Mouse (Mus musculus) G1E-ER4 (cell line): ENCODE measurements at regions not wholly inside any gene's neighbourhood (a gene's known extent, or its start where the extent isn't known, plus 50 kb on each side); places are given as distances from the start of the nearest gene placed in this dataset.

Experiments used
- GATA1 ChIP-seq: IDR thresholded peaks from one replicate; pipeline ENCODE4 v1.8.0; 2012; ENCODE audit warnings: low read length, inconsistent platforms

DNA sequence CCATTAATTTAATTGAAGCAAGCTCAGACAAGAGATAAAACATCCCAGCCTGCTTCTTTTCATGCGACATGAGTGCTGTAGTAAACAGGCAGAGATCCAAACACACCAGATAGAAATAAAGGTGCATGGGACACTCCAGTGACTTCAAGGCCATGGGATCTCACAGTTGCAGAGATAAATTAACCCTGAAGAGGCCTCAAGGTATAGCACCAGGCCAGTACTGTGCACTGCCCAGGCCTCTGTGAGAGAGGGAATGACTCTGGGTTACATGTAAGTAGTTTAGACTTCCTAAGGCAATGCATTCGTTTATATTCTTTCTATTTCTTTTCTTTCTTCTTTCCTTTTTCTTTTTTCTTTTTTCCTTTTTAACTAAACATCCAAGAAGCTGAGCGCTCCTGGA lies 439.4 kb upstream of the Itga1 start:
- TF ChIP-seq GATA1, result no peak

DNA sequence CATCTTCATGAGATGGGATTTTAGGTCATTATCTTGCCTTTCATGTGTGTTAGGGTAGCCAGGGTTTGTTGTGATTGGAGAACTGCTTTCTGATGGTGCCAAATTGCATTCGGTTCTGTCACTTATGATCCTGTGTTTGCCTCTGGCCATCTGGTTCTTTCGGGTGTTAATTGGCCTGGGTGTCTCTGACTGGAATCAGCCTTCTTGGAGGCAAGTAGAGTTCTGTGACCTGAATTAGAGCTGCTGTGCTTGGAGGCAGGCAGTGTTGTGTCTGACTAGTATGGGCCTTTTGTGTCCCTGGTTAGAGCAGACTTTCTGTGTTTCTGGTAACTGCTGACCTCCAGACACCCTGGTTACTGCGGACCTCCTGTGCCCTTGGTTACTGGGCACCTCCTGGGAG lies 434.1 kb upstream of the Itga1 start:
- TF ChIP-seq GATA1, result no peak

GRCm38 (mm10) chr13:115513914-115514313 lies 412.1 kb upstream of the Itga1 start:
- TF ChIP-seq GATA1, result no peak

DNA sequence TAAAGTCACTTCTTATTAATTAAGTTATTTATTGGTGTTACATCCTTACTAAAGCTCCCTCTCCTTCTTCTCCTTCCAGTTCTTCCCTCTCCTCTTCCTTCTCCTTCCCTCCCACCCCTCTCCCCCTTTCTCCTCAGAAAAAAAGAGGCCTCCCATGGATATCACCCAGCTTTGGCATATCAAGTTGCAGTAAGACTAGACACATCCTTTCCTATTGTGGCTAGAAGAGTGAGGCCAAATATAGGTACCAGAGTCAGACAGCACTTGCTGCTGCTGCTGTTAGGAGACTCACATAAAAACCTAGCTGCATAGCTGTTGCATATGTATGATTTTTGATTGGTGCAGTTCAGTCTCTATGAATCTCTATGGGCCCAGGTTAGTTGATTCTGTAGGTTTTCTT lies 410.4 kb upstream of the Itga1 start:
- TF ChIP-seq GATA1, result no peak

- no peak for TF ChIP-seq GATA1
Observed at GRCm38 (mm10) chr13:115508646-115509045, 406.9 kb upstream of the Itga1 start.

DNA sequence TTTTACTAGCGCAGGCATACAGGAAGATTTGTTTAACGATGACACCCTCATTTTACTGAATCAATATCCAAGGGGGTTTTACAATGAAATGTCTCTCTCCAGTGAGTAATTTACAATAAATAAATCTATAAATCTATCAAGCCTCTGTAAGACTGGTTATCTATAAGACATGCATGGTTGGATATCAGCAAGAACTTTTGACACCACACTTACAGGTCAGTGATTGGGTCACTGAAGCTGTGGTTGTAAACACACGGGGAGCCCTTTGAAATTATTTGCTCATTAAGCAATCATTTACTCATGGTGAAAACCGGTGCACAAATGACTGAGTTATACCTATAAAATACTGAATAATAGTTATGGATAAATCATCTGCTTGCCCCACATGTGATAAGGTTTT lies 392.6 kb upstream of the Itga1 start:
- TF ChIP-seq GATA1, result no peak

DNA sequence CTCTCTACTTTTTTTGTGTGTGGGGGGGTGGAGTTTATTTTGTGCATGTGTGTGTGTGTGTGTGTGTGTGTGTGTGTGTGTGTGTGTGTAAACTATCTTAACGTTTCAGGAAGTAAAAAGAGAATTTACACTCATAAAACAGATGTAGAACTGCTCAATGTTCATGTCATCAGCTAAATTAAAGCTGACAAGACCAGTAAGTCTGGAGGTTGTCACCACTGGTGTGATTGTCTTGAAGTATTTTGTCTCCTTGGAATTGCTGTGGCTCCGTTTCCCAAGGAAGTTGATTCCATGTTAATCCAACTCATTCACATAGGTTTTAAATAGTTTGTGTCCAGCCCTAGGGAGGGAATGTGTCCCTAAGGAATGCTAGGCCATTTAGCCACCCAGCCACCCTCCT lies 374.1 kb upstream of the Itga1 start:
- no peak for TF ChIP-seq GATA1

GRCm38 (mm10) chr13:115465689-115466088 lies 363.9 kb upstream of the Itga1 start:
- TF ChIP-seq GATA1, result no peak

GRCm38 (mm10) chr13:115451244-115451643 lies 349.5 kb upstream of the Itga1 start:
- TF ChIP-seq GATA1, result no peak

- TF ChIP-seq GATA1, result no peak
Observed at GRCm38 (mm10) chr13:115427091-115428033, 325.6 kb upstream of the Itga1 start.

DNA sequence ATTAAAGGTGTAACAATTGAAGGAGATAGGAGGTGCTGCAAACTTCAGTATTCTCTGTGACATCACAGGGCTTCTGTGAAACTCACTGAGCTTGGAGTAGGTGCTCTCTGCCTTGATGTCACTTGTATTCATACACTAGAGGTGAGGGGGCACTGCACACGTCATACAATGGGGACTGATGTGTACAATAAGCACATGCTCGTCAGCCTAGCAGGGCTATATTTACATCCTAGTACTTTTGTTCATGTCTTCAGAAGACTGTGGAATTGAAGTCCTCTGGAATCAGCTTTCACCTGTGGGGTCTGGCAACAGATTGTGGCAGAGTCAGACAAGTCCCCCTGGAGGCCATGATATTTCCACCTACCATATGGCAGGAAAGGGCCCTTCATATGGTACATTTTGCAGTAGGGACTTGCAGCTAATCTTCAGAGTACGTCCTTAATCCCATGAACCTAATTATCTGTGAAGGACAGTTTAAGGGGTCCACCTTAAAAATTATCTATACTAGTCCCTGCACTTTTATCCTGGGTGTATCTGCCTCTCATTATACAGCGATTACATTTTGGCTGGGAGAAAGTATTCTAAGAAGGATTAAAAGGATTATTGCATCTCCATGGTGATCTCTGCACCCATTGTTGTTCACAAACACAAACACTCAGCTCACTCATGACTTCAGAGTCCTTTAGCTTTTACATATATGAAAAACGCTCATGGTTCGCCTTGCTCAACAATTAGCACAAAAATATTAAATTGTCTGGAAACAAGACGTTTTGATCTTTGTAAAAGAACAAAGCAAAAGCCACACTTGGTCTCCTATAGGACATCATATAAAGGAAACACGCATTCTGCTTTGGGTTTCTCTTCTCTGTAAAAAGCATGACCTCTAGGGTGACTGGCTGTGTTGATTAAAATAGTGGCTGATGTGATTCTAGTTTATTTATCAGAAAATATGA lies 324.1 kb upstream of the Itga1 start:
- no peak for TF ChIP-seq GATA1

- TF ChIP-seq GATA1, result no peak
Observed at GRCm38 (mm10) chr13:115423761-115424160, 322.0 kb upstream of the Itga1 start.

DNA sequence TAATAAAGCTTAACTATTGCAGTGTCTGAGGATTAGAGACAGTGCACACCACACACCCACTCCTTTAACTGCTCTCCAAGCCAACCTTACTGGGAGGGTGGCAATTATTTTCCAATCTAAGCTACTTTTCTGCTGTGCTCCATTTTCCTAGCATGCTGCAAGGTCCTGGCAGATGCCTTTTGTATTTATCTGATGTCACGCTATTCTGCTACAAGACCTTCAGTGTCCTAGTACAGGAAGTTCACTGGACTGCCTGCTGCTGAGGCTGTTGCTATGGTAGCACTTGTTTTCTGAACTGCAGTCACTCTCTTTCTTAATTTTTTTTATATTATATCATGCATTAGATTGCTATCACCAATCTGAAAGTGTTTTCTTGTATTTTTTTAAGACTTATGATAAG lies 319.7 kb upstream of the Itga1 start:
- TF ChIP-seq GATA1, result no peak

DNA sequence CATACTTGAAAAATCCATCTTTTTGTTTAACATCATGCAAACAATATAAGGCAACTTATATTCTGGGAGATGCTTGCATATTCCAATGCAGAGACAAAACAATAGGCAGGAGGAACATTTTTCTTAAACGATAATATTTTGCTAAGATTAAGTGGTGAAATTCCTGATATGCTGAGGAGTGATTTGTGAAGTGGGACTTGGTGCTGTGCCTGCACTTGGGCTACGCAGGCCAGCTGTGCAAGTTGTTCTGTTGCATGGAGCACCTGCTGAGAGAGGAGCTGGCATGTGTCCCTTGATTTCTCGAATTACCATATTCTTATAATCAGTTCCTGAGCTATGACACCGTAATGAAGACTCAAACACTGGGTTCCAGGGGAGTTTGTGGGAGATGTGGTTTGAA lies 316.1 kb upstream of the Itga1 start:
- no peak for TF ChIP-seq GATA1

- TF ChIP-seq GATA1, result no peak
Observed at GRCm38 (mm10) chr13:115413721-115414531, 312.2 kb upstream of the Itga1 start.

DNA sequence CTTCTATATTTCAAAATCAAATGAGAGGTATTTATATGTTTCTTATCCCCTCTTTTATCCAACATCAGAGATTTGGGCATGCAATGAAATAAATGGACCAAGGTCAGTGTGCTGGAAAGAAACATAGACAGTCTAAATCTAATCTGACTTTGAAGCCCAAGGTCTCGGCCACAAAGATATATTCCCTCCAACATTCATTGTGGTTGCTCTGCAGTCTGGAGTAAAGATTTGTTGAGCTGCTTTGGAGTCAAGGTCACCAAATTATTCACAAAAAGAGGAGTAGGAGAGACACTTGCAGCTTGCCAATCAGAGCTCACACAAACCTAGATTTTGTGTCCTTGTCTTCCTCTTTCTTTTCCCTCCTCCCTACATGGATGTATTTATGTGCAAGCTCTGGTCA lies 304.2 kb upstream of the Itga1 start:
- TF ChIP-seq GATA1, result no peak
